Mouse (Mus musculus): ENCODE measurements around the gene Papolb.

The Papolb gene

DNA sequence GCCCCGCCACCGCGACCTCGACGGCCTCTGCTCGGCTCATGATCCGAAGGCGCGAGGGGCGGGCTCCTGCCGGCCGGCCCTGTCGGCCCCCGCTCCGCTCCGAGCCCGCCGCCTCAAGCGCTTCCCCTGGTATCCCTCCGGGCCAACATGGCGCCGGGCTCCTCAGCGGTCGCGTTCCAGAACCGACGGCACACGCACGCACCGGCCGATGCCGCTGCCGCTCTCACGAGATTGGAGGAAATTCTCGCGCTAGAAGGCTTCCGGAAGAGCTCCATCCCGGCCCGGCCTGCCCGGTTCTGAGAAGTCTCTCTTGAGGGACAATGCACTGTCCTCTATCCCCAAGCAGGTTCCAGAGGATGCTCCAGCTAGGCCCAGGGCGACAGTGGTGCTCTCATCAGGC is at the start of gene Papolb:
TSS of gene Papolb (minus strand) at position 162 of the 400 bp plus-strand sequence.
- DNase-seq (ENCODE audit: low read depth in 2 of 2, low spot score in 2 of 2): no peak

DNA sequence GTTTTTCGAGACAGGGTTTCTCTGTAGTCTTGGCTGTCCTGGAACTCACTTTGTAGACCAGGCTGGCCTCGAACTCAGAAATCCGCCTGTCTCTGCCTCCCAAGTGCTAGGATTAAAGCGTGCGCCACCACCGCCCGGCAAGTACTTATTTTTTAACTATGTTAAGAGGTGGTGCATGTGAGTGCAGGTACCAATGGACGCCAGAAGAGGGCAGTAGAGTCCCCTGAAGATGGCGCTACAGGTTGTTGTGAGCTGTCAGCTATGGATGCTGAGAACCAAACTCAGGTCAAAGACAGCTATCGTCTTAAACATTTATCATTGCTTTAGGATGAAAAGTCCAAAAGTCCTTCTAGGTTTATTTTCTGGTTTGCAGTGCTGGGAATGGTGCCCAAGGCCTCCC is 48.3 kb upstream of the Papolb start:
- no peak for DNase-seq (ENCODE audit: low read depth in 2 of 2, low spot score in 2 of 2)

GRCm38 (mm10) chr5:142576832-142577231 is 47.0 kb upstream of the Papolb start:
- no peak for DNase-seq (ENCODE audit: low read depth in 2 of 2, low spot score in 2 of 2)

- DNase-seq (ENCODE audit: low read depth in 2 of 2, low spot score in 2 of 2): no peak
These were observed 44.6 kb upstream of the Papolb start for GRCm38 (mm10) chr5:142574323-142575057.

- DNase-seq (ENCODE audit: low read depth in 2 of 2, low spot score in 2 of 2): no peak
These were observed 34.7 kb upstream of the Papolb start for GRCm38 (mm10) chr5:142564606-142565005.

DNA sequence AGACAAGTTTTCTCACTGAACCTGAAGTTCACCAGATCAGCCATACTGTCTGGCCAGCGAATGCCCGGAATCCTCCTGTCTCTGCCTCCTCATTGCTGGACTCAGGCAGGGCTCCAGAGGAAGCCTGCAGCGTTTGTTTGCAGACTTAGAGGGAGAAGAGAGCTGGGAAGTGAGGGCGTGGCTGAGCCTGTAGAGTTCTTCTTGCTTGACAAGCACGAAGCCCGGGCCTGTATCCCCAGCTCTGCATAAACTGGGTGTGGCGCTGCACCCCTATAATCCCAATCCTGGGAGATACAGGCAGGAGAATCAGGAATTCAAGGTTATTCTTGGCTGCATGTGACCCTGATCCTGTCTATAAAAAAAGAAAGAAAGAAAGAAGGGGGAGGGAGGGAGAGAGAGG is 30.4 kb upstream of the Papolb start:
- no peak for DNase-seq (ENCODE audit: low read depth in 2 of 2, low spot score in 2 of 2)

- DNase-seq (ENCODE audit: low read depth in 2 of 2, low spot score in 2 of 2): peak; percentile 54 to 60
These were observed 27.7 kb upstream of the Papolb start for GRCm38 (mm10) chr5:142557397-142558067.

DNA sequence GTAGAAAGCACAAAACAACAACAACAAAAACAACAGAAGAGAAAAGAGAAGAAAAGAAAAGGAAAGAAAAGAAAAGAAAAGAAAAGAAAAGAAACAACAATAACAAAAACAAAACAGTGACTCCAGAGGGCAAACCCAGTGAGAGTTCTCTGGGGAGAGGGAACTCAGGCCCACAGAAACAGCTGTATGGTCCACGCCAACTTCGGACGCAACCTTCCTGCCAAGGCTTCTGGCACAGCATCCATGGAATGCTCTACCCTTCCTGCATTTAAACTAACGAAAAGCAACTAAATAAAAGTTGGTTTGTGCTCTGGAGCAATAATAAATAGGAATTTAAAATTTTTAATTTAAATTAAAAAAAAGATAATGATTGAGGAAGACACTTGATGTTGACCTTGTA is 26.8 kb upstream of the Papolb start:
- no peak for DNase-seq (ENCODE audit: low read depth in 2 of 2, low spot score in 2 of 2)

DNA sequence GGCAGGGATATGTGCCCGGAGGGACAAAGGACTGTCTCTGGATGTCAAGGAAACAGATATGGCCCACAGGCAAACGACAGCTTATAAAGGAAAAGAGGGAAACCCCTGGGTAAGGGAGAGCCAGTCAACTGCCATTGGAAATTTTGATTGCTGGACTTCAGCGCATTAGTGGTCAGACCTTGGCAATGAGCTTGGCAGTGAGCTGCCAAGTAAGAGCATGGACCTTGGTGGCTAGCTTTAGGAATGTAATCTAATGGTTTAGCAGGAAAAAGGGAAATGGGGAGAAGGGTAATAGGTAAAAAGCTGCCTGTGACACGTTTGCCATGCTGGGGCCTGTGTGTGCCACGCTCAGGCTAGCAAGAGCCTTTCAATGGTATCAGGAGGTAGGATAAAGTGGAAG is 26.0 kb upstream of the Papolb start:
- no peak for DNase-seq (ENCODE audit: low read depth in 2 of 2, low spot score in 2 of 2)

DNA sequence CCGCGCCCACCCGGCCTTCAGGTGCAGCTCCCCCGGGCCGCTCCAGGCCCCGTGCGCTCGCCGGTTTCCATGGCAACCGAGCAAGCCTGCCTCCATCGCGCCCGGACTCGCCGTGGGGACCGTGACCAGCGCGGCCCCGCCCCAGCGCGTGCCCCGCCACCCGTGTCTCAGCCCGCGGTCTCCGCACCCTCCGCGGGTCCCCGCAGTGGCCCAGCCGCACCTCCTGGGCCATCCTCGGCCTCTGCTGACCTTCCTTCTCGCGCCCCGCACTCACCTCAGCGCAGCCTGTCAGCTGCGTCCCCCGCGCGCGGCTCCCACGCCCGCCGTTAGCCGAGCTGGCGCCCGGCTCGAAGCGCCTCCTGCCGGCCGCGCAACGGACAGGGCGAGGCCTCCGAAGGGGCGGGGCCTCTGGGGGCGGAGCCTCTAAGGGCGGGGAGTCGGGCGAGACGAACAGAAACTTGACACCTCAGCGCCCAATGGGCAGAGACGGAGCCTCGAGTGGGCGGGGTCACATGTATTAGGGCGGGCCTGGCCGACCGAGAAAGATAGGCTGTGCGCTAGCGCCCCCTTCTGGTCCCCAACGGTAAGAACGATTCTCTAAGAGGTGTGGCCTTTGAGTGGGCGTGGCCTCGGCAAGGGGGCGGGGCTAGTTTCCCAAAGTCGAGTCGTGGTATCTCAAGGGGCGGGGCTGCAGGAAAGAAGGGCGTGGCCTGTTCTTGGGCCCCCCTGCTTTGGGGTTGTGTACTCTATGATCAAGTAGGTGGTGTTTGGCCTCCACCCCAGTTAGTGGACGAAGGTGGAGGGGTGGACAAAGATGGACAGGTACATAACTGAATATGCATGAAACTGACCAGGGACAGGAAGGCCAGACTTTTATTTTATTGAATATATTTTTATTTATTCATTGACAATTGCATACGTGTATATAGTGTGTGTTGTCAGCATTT is 21.1 kb upstream of the Papolb start, which contains the start of gene Radil:
TSS of gene Radil (minus strand) at position 393 of the 947 bp plus-strand sequence.
- peak; percentile 42 to 61 for DNase-seq (ENCODE audit: low read depth in 2 of 2, low spot score in 2 of 2)

DNA sequence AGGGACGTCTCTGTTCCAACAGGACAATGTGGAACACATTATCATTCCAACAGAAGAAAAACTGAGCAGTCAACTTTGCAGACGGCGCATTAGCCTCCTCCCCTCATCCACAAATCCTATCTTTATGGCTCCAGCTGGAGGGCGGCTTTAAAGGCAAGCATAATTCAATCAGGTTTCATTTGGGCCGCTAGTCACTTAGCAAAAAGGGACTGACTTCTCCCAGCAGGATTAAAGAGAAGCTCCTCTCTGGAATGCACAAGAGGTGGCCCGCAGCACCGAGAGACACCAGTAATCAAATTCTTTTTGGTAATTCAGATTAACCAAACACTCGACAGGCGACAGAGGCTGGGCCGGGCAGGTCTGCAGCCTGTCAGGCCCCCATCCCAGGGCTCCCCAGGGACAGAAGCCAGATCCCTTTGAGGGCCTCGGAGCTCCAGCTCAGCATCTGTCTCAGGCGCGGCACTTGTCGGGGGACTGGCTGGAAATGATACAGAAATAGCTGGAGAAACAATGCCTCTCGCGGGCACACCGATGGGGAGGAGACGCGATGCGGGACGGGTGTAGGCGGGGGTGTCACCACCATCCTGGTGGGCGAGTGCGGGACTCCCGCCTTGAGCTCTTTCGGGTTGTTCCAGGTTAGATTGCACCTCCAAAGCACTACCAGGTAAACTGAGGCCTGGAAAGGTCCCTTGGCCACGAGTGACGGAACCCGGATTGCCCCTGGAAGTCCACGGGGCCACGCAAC is 20.3 kb upstream of the Papolb start:
- no peak for DNase-seq (ENCODE audit: low read depth in 2 of 2, low spot score in 2 of 2)

DNA sequence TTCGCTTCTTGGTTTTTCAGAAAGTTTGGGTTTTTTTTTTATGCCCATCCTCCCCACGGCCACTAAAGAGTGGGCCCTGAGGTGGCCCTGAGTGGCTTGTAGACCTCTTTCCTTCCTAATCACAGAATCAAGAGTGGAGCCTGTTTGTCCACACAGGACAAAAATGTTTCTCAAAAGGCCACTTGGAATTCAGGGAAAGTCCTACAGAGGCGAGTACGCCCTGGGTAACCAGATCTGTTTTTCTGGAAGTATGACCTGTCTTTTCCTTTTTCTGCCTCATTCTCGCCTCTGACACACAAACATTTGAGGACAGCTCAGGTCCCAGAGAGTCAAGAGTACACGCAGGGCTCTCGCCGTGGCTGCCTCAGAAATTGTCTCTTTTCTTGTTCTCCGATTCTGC is 19.6 kb upstream of the Papolb start:
- DNase-seq (ENCODE audit: low read depth in 2 of 2, low spot score in 2 of 2): no peak

- DNase-seq (ENCODE audit: low read depth in 2 of 2, low spot score in 2 of 2): no peak
These were observed 17.2 kb upstream of the Papolb start for GRCm38 (mm10) chr5:142547066-142547465.

DNA sequence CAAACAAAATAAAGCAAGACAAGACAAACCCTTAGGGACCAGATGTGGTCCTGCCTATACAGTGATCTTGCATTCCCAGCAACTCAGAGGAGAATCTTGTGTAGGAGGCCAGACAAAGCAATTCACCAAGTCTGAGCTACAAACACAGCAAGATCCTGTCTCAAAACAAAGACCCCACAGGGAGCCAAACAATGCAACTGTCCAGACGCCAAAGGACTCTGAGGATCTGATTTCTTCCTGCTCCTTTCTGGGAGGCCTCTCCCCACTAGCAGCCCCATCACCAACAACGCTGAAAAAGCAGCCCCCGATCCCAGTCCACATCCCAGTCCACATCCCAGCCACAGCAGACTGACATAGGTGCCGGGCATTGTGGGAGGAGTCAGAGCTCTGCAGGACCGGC is 16.5 kb upstream of the Papolb start:
- no peak for DNase-seq (ENCODE audit: low read depth in 2 of 2, low spot score in 2 of 2)

GRCm38 (mm10) chr5:142545014-142545795 is 15.3 kb upstream of the Papolb start:
- DNase-seq (ENCODE audit: low read depth in 2 of 2, low spot score in 2 of 2): no peak

DNA sequence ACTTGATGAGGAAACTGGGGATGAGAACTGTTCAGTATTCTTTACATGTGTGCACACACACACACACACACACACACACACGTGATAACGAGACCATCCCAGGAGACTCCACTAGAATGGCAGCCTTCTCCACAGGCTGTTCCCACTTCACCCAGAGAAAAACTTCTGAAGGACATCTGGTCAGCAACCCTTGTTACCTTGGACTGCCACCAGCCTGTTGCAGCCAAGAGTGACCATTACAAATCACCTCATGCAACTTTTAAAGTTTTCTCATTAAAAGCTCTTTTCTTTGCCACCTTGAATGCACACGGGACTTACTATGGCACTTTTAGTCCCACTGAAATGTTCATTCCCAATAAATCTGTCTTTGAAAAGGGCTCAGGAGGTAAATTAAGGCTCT is 7.4 kb upstream of the Papolb start:
- DNase-seq (ENCODE audit: low read depth in 2 of 2, low spot score in 2 of 2): no peak

DNA sequence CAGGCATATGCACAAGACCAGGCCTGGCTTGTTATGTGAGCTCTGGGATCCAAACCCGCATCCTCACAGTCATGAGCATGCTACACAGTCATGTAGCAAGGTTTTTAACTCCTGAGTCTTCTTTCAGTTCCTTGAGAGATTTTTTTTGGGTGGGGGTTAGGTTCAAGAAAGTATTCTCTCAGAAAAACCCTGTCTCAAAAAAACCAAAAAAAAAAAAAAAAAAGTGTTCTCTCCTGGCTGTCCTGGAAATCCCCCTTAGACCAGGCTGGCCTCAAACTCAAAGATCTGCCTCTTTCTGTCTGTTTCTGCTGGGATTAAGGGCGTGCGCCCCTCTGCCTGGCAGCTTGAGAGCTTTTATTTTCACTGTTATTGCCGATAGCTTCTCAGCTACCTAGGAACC is 5.5 kb upstream of the Papolb start:
- DNase-seq (ENCODE audit: low read depth in 2 of 2, low spot score in 2 of 2): no peak

DNA sequence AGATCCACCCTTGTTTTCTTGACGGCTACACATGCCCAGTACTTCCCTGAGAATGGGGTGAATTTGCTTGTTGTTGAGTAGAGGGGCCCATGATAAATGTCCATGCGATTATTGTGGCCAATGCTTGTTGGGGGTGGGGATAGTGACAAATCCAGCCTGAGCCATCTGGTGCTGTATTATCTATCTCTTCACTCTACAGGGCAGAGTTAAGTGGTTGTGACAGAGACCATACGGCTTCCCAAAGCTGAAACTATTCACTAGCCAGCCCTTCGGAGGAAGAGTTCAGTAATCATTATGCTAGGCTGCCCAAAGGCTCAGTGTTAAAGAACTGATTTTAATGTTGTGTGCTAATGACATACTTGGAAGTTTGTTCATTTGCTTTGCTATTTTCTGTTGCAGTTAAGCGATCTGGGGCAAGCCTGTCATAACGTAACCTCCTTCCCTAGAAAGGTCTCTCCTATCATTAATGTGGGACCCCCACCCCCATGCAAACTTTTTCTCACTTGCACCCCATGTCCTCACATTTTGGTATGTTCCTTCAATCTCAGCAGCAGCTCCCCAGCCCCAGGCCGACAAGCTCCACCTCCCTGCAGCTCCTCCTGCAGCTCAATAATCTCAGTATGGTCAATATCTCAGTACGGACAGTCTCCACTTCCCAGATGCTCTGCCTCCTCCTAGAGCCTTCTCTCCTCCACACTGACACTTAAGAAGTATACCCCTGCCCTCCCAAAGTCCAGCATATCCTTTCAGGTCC is 5.0 kb downstream of the Papolb start:
- DNase-seq (ENCODE audit: low read depth in 2 of 2, low spot score in 2 of 2): no peak

GRCm38 (mm10) chr5:142521195-142521866 is 8.5 kb downstream of the Papolb start:
- DNase-seq (ENCODE audit: low read depth in 2 of 2, low spot score in 2 of 2): no peak

All from CD8-positive naive resting alpha-beta T cell, adult 2 months (primary cell).